Mouse (Mus musculus): ENCODE measurements around the gene Dpp10. TPM values are rescaled to one million over a fixed set of nuclear protein-coding genes. Genes with fewer than 3 reads are reported as not detected.
A peak's percentile ranks its signal among the peaks of the same experiment; 100 is the strongest.

The Dpp10 gene
- polyA plus RNA-seq, 1 experiment from 2014 or later, result 0.91 TPM

- Histone ChIP-seq H3K27me3 (ENCODE audit: insufficient read depth, low read length) (no peaks in the 10 kb centered on the region), H3K9me3 (replicated peaks; ENCODE audit: low read length) (no peaks in the 10 kb centered on the region), H3K9ac (ENCODE audit: low read depth, low read length) (no peak overlapping the region), H3K4me2 (ENCODE audit: low read length) (no peak overlapping the region), H3K27ac (no peak overlapping the region), H3K4me1 (replicated peaks; ENCODE audit: insufficient read depth, low read length) (no peaks in the 10 kb centered on the region), H3K4me3 (replicated peaks; ENCODE audit: low read depth, low read length) (no peak overlapping the region), H3K36me3 (ENCODE audit: insufficient read depth, low read length) (no peaks in the 10 kb centered on the region)
- no peak for TF ChIP-seq CTCF (IDR thresholded peaks at IDR 0.05; ENCODE audit: low read depth)
- ATAC-seq (replicated peaks; ENCODE audit: low FRiP score, low read depth) (no peak), DNase-seq (ENCODE audit: low spot score) (no peak)
Observed at GRCm38 (mm10) chr1:123927278-123928002, 117.9 kb downstream of the Dpp10 start.

- no peaks in the 10 kb centered on the region for H3K27me3 ChIP-seq (ENCODE audit: insufficient read depth, low read length)
- DNase-seq (ENCODE audit: low spot score) (no peak), ATAC-seq (replicated peaks; ENCODE audit: low FRiP score, low read depth) (no peak)
- no peak overlapping the region for H3K9ac ChIP-seq (ENCODE audit: low read depth, low read length)
- H3K4me3 ChIP-seq (replicated peaks; ENCODE audit: low read depth, low read length), result no peak overlapping the region
- TF ChIP-seq CTCF (IDR thresholded peaks at IDR 0.05; ENCODE audit: low read depth), result no peak
- no peaks in the 10 kb centered on the region for H3K4me1 ChIP-seq (replicated peaks; ENCODE audit: insufficient read depth, low read length)
- no peak overlapping the region for H3K4me2 ChIP-seq (ENCODE audit: low read length)
- H3K36me3 ChIP-seq (ENCODE audit: insufficient read depth, low read length), result no peaks in the 10 kb centered on the region
- 75% methylated on average over 1 of the region's 1 CpGs for WGBS
- H3K9me3 ChIP-seq (replicated peaks; ENCODE audit: low read length), result no peaks in the 10 kb centered on the region
- H3K27ac ChIP-seq, result no peak overlapping the region
Observed at GRCm38 (mm10) chr1:123924905-123925304, 120.5 kb downstream of the Dpp10 start.

- ATAC-seq (replicated peaks; ENCODE audit: low FRiP score, low read depth), result no peak
- H3K27ac ChIP-seq, result no peak overlapping the region
- WGBS, result 94% methylated on average over 2 of the region's 2 CpGs
- H3K4me2 ChIP-seq (ENCODE audit: low read length), result no peak overlapping the region
- H3K27me3 ChIP-seq (ENCODE audit: insufficient read depth, low read length), result no peaks in the 10 kb centered on the region
- no peaks in the 10 kb centered on the region for H3K4me1 ChIP-seq (replicated peaks; ENCODE audit: insufficient read depth, low read length)
- no peak for DNase-seq (ENCODE audit: low spot score)
- H3K9ac ChIP-seq (ENCODE audit: low read depth, low read length), result no peak overlapping the region
- TF ChIP-seq CTCF (IDR thresholded peaks at IDR 0.05; ENCODE audit: low read depth), result no peak
- H3K36me3 ChIP-seq (ENCODE audit: insufficient read depth, low read length), result no peaks in the 10 kb centered on the region
- H3K4me3 ChIP-seq (replicated peaks; ENCODE audit: low read depth, low read length), result no peak overlapping the region
- no peaks in the 10 kb centered on the region for H3K9me3 ChIP-seq (replicated peaks; ENCODE audit: low read length)
Observed at GRCm38 (mm10) chr1:123923907-123924306, 121.5 kb downstream of the Dpp10 start.

- Histone ChIP-seq H3K27ac (no peak overlapping the region), H3K4me2 (ENCODE audit: low read length) (no peak overlapping the region), H3K27me3 (ENCODE audit: insufficient read depth, low read length) (no peaks in the 10 kb centered on the region), H3K4me3 (replicated peaks; ENCODE audit: low read depth, low read length) (no peak overlapping the region), H3K4me1 (replicated peaks; ENCODE audit: insufficient read depth, low read length) (no peaks in the 10 kb centered on the region), H3K36me3 (ENCODE audit: insufficient read depth, low read length) (no peaks in the 10 kb centered on the region), H3K9me3 (replicated peaks; ENCODE audit: low read length) (no peaks in the 10 kb centered on the region), H3K9ac (ENCODE audit: low read depth, low read length) (no peak overlapping the region)
- DNase-seq (ENCODE audit: low spot score), result no peak
- ATAC-seq (replicated peaks; ENCODE audit: low FRiP score, low read depth), result no peak
- TF ChIP-seq CTCF (IDR thresholded peaks at IDR 0.05; ENCODE audit: low read depth), result no peak
- WGBS, result 92% methylated on average over 1 of the region's 1 CpGs
Observed at GRCm38 (mm10) chr1:123919606-123920005, 125.8 kb downstream of the Dpp10 start.

GRCm38 (mm10) chr1:123902628-123903027 lies 142.7 kb downstream of the Dpp10 start:
- H3K27me3 ChIP-seq (ENCODE audit: insufficient read depth, low read length), result no peaks in the 10 kb centered on the region
- no peak overlapping the region for H3K27ac ChIP-seq
- H3K4me3 ChIP-seq (replicated peaks; ENCODE audit: low read depth, low read length), result no peak overlapping the region
- no peaks in the 10 kb centered on the region for H3K4me1 ChIP-seq (replicated peaks; ENCODE audit: insufficient read depth, low read length)
- H3K36me3 ChIP-seq (ENCODE audit: insufficient read depth, low read length), result no peaks in the 10 kb centered on the region
- ATAC-seq (replicated peaks; ENCODE audit: low FRiP score, low read depth) (no peak), DNase-seq (ENCODE audit: low spot score) (no peak)
- H3K4me2 ChIP-seq (ENCODE audit: low read length), result no peak overlapping the region
- no peak overlapping the region for H3K9ac ChIP-seq (ENCODE audit: low read depth, low read length)
- no peaks in the 10 kb centered on the region for H3K9me3 ChIP-seq (replicated peaks; ENCODE audit: low read length)
- TF ChIP-seq CTCF (IDR thresholded peaks at IDR 0.05; ENCODE audit: low read depth), result no peak
- WGBS, result 73% methylated on average over 5 of the region's 5 CpGs

GRCm38 (mm10) chr1:123901218-123901617 lies 144.1 kb downstream of the Dpp10 start:
- WGBS, result 64% methylated on average over 4 of the region's 4 CpGs
- no peak for ATAC-seq (replicated peaks; ENCODE audit: low FRiP score, low read depth)
- H3K9me3 ChIP-seq (replicated peaks; ENCODE audit: low read length), result no peaks in the 10 kb centered on the region

GRCm38 (mm10) chr1:123887243-123887642 lies 158.1 kb downstream of the Dpp10 start:
- no peak for TF ChIP-seq CTCF (IDR thresholded peaks at IDR 0.05; ENCODE audit: low read depth)
- peak; percentile 89; the same call in 1 of the 2 replicates for ATAC-seq (replicated peaks; ENCODE audit: low FRiP score, low read depth)
- no peak overlapping the region for H3K9ac ChIP-seq (ENCODE audit: low read depth, low read length)
- WGBS, result 2% methylated on average over 1 of the region's 1 CpGs
- no peak overlapping the region for H3K4me3 ChIP-seq (replicated peaks; ENCODE audit: low read depth, low read length)
- H3K4me2 ChIP-seq (ENCODE audit: low read length), result no peak overlapping the region
- peak; percentile 36 for DNase-seq (ENCODE audit: low spot score)
- H3K9me3 ChIP-seq (replicated peaks; ENCODE audit: low read length), result no peaks in the 10 kb centered on the region
- H3K36me3 ChIP-seq (ENCODE audit: insufficient read depth, low read length), result no peaks in the 10 kb centered on the region
- no peaks in the 10 kb centered on the region for H3K4me1 ChIP-seq (replicated peaks; ENCODE audit: insufficient read depth, low read length)
- H3K27me3 ChIP-seq (ENCODE audit: insufficient read depth, low read length), result no peaks in the 10 kb centered on the region
- no peak overlapping the region for H3K27ac ChIP-seq

More at GRCm38 (mm10) chr1:123901218-123901617, 144.1 kb downstream of the Dpp10 start:
- DNase-seq (ENCODE audit: low spot score), result no peak
- no peak overlapping the region for H3K9ac ChIP-seq (ENCODE audit: low read depth, low read length)
- H3K4me3 ChIP-seq (replicated peaks; ENCODE audit: low read depth, low read length), result no peak overlapping the region
- no peaks in the 10 kb centered on the region for H3K36me3 ChIP-seq (ENCODE audit: insufficient read depth, low read length)
- TF ChIP-seq CTCF (IDR thresholded peaks at IDR 0.05; ENCODE audit: low read depth), result no peak
- H3K27me3 ChIP-seq (ENCODE audit: insufficient read depth, low read length), result no peaks in the 10 kb centered on the region
- no peak overlapping the region for H3K4me2 ChIP-seq (ENCODE audit: low read length)
- no peak overlapping the region for H3K27ac ChIP-seq
- no peaks in the 10 kb centered on the region for H3K4me1 ChIP-seq (replicated peaks; ENCODE audit: insufficient read depth, low read length)

Data from kidney, postnatal 0 days (tissue).